Mouse (Mus musculus) ovary, adult 10 weeks (tissue): ENCODE results near the gene Apaf1. TPM values are rescaled to one million over a fixed set of nuclear protein-coding genes. Genes with fewer than 3 reads are reported as not detected.

ENCODE experiments used
- polyA plus RNA-seq: library from polyadenylated mRNA; stranded (reverse); fragments of 350-450 nt; fragmentation: Illumina TruSeq; extraction: RNeasy Lipid Tissue Mini Kit (QIAGEN cat#74804); gene quantifications from one replicate; pipeline ENCODE4 v1.2.3, GENCODE M21; 2014

Gene Apaf1
- 20.0 TPM for polyA plus RNA-seq

GRCm38 (mm10) chr10:91082550-91083392, at the start of gene Apaf1, which contains the start of gene Ikbip:
Gene Apaf1, minus strand, starts transcription at chr10:91082770.
Gene Ikbip, plus strand, starts transcription at chr10:91082940.

GRCm38 (mm10) chr10:91123828-91124822, 41.6 kb upstream of the Apaf1 start, which contains the start of gene Slc25a3:
Gene Slc25a3, minus strand, starts transcription at chr10:91124059.

Other genes starting within 250 kb of the Apaf1 start
- 109 TPM for gene Ikbip, start 170 bp upstream of the Apaf1 start, polyA plus RNA-seq
- 566 TPM for gene Slc25a3, start 41.3 kb upstream of the Apaf1 start, polyA plus RNA-seq
- gene Tmpo, start 98.5 kb upstream of the Apaf1 start, polyA plus RNA-seq: 434 TPM